In genomic region chr13:99235428-99236210, GRCm38 (mm10) we compare ENCODE assay signal across 9 mouse cellular contexts. TPM values are rescaled to one million over a fixed set of nuclear protein-coding genes. Genes with fewer than 3 reads are reported as not detected.
DNase-seq lines count a peak whose midpoint lies in the region; TF ChIP-seq lines count a peak whose summit lies in the region.
"Had no signal": no experiment of that assay in that cellular context is flagged by ENCODE, and none has a peak within 500 bp of the region (broad histone marks: within the 10 kb centered on the region; RNA-seq: fewer than 3 reads in every experiment).

No protein-coding gene starts in this region.

- DNase-seq in heart, adult 11 months: peak; percentile 91
- DNase-seq in heart, postnatal 14 days: no peak
- no peak for DNase-seq in layer of hippocampus, adult 2 months (ENCODE audit: low spot score in 2 of 2)
- no peak for DNase-seq in layer of hippocampus, postnatal 25 days (ENCODE audit: extremely low spot score in 1 of 2, low spot score in 1 of 2)
- peak; percentile 35 for DNase-seq in brain, adult 2 months (ENCODE audit: low read depth, low spot score)
- DNase-seq in kidney, postnatal 10 days: peak; percentile 63
- no peak for DNase-seq in Muller cell, postnatal 12 days (ENCODE audit: inconsistent ontology term)
- DNase-seq in layer of hippocampus, postnatal 10 days (ENCODE audit: low spot score in 2 of 2): no peak
- DNase-seq: thymus, postnatal 25 days had no signal

- intact Hi-C loops in heart, postnatal 14 days (cut with DNase I): loop anchor here (2.0 kb wide), 1 partner anchor 45 kb away; no protein-coding TSS in a partner anchor

- H3K27ac ChIP-seq in layer of hippocampus, adult 2 months: peak overlapping the region; percentile 23; the same call in 1 of the 2 replicates

- H3K4me3 ChIP-seq in layer of hippocampus, adult 2 months: no peak overlapping the region

- TF ChIP-seq CTCF in layer of hippocampus, adult 2 months (conservative IDR thresholded peaks at IDR 0.05): no peak

RNA-seq across cellular contexts. Expression of gene Zfp366, which starts 51.0 kb away (rescaled TPM):
- total RNA-seq in heart, postnatal 14 days (2021): 10 to 100 TPM; 19.7 to 21.2 TPM
- 1 to 10 TPM; 2.5 to 4.9 TPM for total RNA-seq in layer of hippocampus, adult 2 months (2021)
- 1 to 10 TPM; 2.8 to 3.9 TPM for total RNA-seq in layer of hippocampus, postnatal 25 days (2021)
- 1 to 10 TPM; 6.2 to 6.7 TPM for total RNA-seq in layer of hippocampus, postnatal 10 days (2021)

Comparison
In these comparisons a context has a peak if more than half of its experiments do, and no peak if none do; other contexts are left out.
1. DNase-seq: peak in heart, adult 11 months (single experiment), brain, adult 2 months (single experiment) and kidney, postnatal 10 days (single experiment); none in heart, postnatal 14 days (0 of 2), layer of hippocampus, adult 2 months (0 of 2), layer of hippocampus, postnatal 25 days (0 of 2), Muller cell, postnatal 12 days (single experiment) and layer of hippocampus, postnatal 10 days (0 of 2).